Mouse (Mus musculus) limb, embryonic 14.5 days (tissue): Measurements from ENCODE around the gene Vwa3b. TPM values are rescaled to one million over a fixed set of nuclear protein-coding genes. Genes with fewer than 3 reads are reported as not detected.

ENCODE experiments used
- ATAC-seq: fragments of 200-750 bp; cut with Nextera tagmentation; 2 replicates; pipeline ENCODE4 v1.8.0; 2017; ENCODE audit warnings: low read depth, moderate number of reproducible peaks, moderate TSS enrichment; ENCODE audit not compliant: low FRiP score
- DNase-seq: peaks from one replicate; pipeline ENCODE4 v3.0.0-alpha.2; 2015; ENCODE audit warnings: low spot score
- H3K27ac ChIP-seq: fragments of 300-500 bp; sonication (generic); replicated peaks from 2 replicates; pipeline ENCODE4 v1.5.1; 2014; ENCODE audit warnings: low read depth, mild to moderate bottlenecking, low read length, moderate library complexity, mixed read lengths
- H3K27me3 ChIP-seq: fragments of 300-500 bp; sonication (generic); 2 replicates; pipeline ENCODE4 v1.6.1; 2014; ENCODE audit warnings: low read length, mixed read lengths; ENCODE audit not compliant: control insufficient read depth, insufficient read depth
- H3K36me3 ChIP-seq: fragments of 300-500 bp; sonication (generic); 2 replicates; pipeline ENCODE4 v1.6.1; 2014; ENCODE audit warnings: mild to moderate bottlenecking, low read length, moderate library complexity, mixed read lengths; ENCODE audit not compliant: control insufficient read depth, insufficient read depth
- H3K4me1 ChIP-seq: fragments of 300-500 bp; sonication (generic); 2 replicates; pipeline ENCODE4 v1.6.1; 2014; ENCODE audit warnings: antibody characterized with exemption, low read length, mixed read lengths; ENCODE audit not compliant: control insufficient read depth, insufficient read depth
- H3K4me2 ChIP-seq: fragments of 300-500 bp; sonication (generic); replicated peaks from 2 replicates; pipeline ENCODE4 v1.6.1; 2014; ENCODE audit warnings: low read depth, mild to moderate bottlenecking, low read length, moderate library complexity; ENCODE audit not compliant: severe bottlenecking
- H3K4me3 ChIP-seq: fragments of 300-500 bp; sonication (generic); replicated peaks from 2 replicates; pipeline ENCODE4 v1.5.1; 2014; ENCODE audit warnings: low read length
- H3K9ac ChIP-seq: fragments of 300-500 bp; sonication (generic); 2 replicates; pipeline ENCODE4 v1.6.1; 2014; ENCODE audit warnings: mild to moderate bottlenecking, low read depth, low read length, moderate library complexity; ENCODE audit not compliant: severe bottlenecking
- H3K9me3 ChIP-seq: fragments of 300-500 bp; sonication (generic); 2 replicates; pipeline ENCODE4 v1.6.1; 2016; ENCODE audit warnings: low read length; ENCODE audit not compliant: control insufficient read depth
- POLR2A ChIP-seq: fragments of 200-500 bp; IDR thresholded peaks from 2 replicates; pipeline ENCODE4 v1.8.0; 2012; ENCODE audit warnings: inconsistent platforms, mild to moderate bottlenecking, moderate library complexity, borderline replicate concordance; ENCODE audit not compliant: insufficient read depth, insufficient read length; ENCODE audit errors: extremely low read depth
- WGBS: fragments of 180-500 bp; shearing (Covaris S2); extraction: QIAGEN DNeasy Blood & Tissue Kit; methylation state at CpG from one replicate; pipeline ENCODE4 v1.1.7; 2014; 5-methylcytosine and 5-hydroxymethylcytosine counted together
- polyA plus RNA-seq, 2 experiments: library from polyadenylated mRNA; depleted of rRNA in 1 of 2; stranded (reverse) in 1 of 2; unstranded in 1 of 2; fragments of >200 nt; fragmentation: Nextera tagmentation in 1 of 2; extraction: Ambion mirVana in 1 of 2; gene quantifications; 2 replicates each; pipeline versions ENCODE4 v1.2.1 to v1.2.3; 2012 to 2014

Gene Vwa3b
- polyA plus RNA-seq, 2 experiments = 1.0 to 1.6 TPM

GRCm38 (mm10) chr1:37081376-37082214 is 55.2 kb downstream of the Vwa3b start:
- Histone ChIP-seq H3K4me2 (no peak overlapping the region), H3K9me3 (no peaks in the 10 kb centered on the region), H3K4me3 (no peak overlapping the region), H3K27ac (no peak overlapping the region), H3K27me3 (no peaks in the 10 kb centered on the region), H3K36me3 (no peaks in the 10 kb centered on the region), H3K4me1 (no peaks in the 10 kb centered on the region), H3K9ac (no peak overlapping the region)
- 58% methylated on average over 12 of the region's 12 CpGs for WGBS
- DNase-seq (peak; percentile 48), ATAC-seq (peak; percentile 80)
- TF ChIP-seq POLR2A = no peak

GRCm38 (mm10) chr1:37082215-37082464 is 55.7 kb downstream of the Vwa3b start:
- Histone ChIP-seq H3K4me2 (no peak overlapping the region), H3K9me3 (no peaks in the 10 kb centered on the region), H3K27ac (no peak overlapping the region), H3K27me3 (no peaks in the 10 kb centered on the region), H3K36me3 (no peaks in the 10 kb centered on the region), H3K9ac (no peak overlapping the region), H3K4me1 (no peaks in the 10 kb centered on the region), H3K4me3 (no peak overlapping the region)
- WGBS = 87% methylated on average over 2 of the region's 2 CpGs
- no peak for TF ChIP-seq POLR2A
- ATAC-seq (no peak), DNase-seq (no peak)

- no peaks in the 10 kb centered on the region for H3K4me1 ChIP-seq
- no peak overlapping the region for H3K4me3 ChIP-seq
- no peaks in the 10 kb centered on the region for H3K36me3 ChIP-seq
- no peak overlapping the region for H3K27ac ChIP-seq
- ATAC-seq = no peak
- H3K27me3 ChIP-seq = no peaks in the 10 kb centered on the region
- H3K4me2 ChIP-seq = no peak overlapping the region
- no peak overlapping the region for H3K9ac ChIP-seq
- TF ChIP-seq POLR2A = no peak
- no peaks in the 10 kb centered on the region for H3K9me3 ChIP-seq
- no peak for DNase-seq
- WGBS = 39% methylated on average over 2 of the region's 2 CpGs
These were observed 57.7 kb downstream of the Vwa3b start for GRCm38 (mm10) chr1:37084075-37084474.

GRCm38 (mm10) chr1:37085171-37085570 is 58.8 kb downstream of the Vwa3b start:
- no peak for ATAC-seq
- H3K36me3 ChIP-seq = no peaks in the 10 kb centered on the region
- no peak overlapping the region for H3K4me3 ChIP-seq
- no peak overlapping the region for H3K27ac ChIP-seq
- no peaks in the 10 kb centered on the region for H3K4me1 ChIP-seq
- 48% methylated on average over 7 of the region's 7 CpGs for WGBS
- H3K9me3 ChIP-seq = no peaks in the 10 kb centered on the region
- H3K4me2 ChIP-seq = no peak overlapping the region
- DNase-seq = no peak
- no peaks in the 10 kb centered on the region for H3K27me3 ChIP-seq
- no peak for TF ChIP-seq POLR2A
- no peak overlapping the region for H3K9ac ChIP-seq

- Histone ChIP-seq H3K9me3 (no peaks in the 10 kb centered on the region), H3K4me2 (no peak overlapping the region), H3K4me3 (no peak overlapping the region), H3K4me1 (no peaks in the 10 kb centered on the region), H3K9ac (no peak overlapping the region), H3K27ac (no peak overlapping the region), H3K27me3 (no peaks in the 10 kb centered on the region), H3K36me3 (no peaks in the 10 kb centered on the region)
- no peak for TF ChIP-seq POLR2A
- 69% methylated on average over 5 of the region's 5 CpGs for WGBS
- DNase-seq (no peak), ATAC-seq (no peak)
These were observed 62.8 kb downstream of the Vwa3b start for GRCm38 (mm10) chr1:37089191-37089590.
